Mouse (Mus musculus) right cerebral cortex, postnatal 36 days (tissue): ENCODE data around the gene Epop.
A peak's percentile ranks its signal among the peaks of the same experiment; 100 is the strongest.

Experiments used
- DNase-seq, 2 experiments: peaks; one replicate each; pipeline ENCODE4 v3.0.0; 2022; ENCODE audit warnings: low spot score in 2 of 2, mixed read lengths in 1 of 2

Gene Epop

DNA sequence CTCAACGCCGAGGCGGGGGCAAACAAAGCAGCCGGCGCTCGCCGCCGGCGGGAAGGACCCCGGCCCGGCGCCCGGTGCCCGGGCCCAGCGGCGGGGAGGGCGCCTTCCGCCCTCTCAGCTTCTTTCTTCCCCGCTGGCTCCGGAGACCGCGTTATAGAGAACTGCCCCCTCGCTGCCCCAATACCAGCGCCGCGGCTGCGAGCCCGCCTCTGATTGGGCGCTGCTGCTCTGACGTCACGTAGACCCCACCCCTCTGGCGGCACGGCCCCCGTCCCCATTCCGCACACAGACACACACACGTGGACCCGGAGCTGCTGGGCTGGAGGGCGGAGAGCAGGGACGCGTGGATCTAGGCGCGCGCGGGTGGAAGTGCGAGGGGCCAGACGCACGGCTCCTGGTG is at the start of gene Epop:
TSS of gene Epop (minus strand) at position 127 of the 400 bp plus-strand sequence.
- peak; percentile 90 to 92 for DNase-seq

DNA sequence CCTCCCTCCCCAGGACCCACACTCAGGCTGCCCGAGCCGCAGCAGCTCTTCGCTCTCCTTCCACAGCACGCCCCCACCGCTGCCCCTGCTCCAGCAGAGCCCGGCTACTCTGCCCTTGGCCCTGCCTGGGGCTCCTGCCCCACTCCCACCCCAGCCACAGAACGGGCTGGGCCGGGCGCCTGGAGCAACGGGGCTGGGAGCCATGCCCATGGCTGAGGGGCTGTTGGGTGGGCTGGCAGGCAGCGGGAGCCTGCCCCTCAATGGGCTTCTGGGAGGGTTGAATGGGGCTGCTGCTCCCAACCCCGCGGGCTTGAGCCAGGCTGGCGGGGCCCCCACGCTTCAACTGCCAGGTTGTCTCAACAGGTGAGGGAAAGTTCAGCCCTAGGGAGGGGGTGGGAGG is 48.8 kb upstream of the Epop start:
- DNase-seq = no peak

- no peak for DNase-seq
Observed at GRCm38 (mm10) chr11:97677842-97678241, 48.3 kb upstream of the Epop start.

- DNase-seq = no peak
Observed at GRCm38 (mm10) chr11:97677381-97677780, 47.9 kb upstream of the Epop start.

DNA sequence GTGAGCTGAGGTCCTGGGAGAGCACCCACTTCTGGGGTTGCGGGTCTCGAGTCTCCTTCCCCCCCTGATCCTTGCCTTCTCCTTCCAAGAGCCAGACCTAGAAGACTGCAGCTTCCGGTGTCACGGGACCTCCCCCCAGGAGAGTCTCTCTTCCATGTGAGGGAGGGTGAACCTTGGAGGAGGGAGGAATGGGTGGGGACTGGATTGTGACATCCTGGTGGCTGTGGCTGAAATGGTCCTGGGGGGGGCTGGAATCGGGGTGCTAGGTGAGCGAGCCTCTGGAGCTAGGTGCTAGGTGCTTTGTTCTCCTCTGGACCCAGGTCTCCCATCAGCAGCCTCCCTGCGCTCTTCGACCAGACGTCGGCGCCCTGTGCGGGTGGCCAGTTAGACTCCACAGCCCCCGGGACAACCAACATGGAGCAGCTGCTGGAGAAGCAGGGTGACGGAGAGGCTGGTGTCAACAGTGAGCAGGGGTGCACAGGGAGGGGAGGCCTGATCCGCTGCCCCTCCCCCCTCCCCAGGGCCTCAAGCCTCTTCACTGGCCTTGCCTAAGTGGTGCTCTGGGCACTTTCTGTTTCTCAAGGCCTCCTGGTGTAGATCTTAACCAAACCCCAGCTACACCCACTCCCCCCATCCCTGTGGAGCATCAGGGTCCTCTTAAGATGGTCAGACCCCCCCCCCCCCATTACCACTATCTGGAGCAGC is 46.7 kb upstream of the Epop start:
- no peak for DNase-seq

GRCm38 (mm10) chr11:97673148-97673547 is 43.6 kb upstream of the Epop start:
- no peak for DNase-seq

DNA sequence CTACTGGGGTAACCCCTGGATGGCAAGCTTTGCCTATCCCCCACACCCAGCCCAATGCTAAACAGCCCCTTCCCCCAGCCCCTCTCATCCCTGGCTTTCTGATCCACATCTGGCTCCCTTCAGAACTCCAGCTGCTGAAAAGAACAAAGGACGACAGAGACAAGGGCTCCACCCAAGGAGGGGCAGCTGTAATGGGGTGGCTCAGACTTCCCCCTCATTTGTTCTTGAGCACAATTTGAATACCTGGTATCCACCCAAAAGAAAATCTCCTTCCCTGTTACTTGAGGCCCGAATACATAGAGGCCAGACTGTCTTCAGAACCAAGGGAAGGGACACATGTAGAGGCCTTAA is 41.6 kb upstream of the Epop start:
- no peak for DNase-seq

GRCm38 (mm10) chr11:97670234-97671176 is 41.0 kb upstream of the Epop start:
- peak in 1 of 2 experiments; percentile 50 for DNase-seq

DNA sequence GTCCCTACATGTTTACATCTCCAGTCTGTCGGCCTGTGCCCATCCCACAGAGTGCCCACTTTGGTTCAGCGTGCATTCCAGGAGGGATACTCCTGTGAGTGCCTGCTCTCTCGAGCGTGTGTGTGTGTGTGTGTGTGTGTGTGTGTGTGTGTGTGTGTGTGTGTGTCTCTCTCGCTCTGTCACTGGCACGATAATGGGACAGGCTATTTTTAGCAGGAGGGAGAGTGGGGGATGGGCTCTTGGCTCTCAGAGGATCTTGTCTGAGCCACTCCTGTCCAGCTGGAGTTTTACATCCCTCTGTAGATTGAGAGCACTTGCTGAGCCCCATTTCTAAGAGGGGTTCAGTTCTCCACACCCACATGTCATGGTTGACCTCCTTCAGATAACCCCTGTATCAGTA is 40.3 kb upstream of the Epop start:
- peak; percentile 36 to 60 for DNase-seq

DNA sequence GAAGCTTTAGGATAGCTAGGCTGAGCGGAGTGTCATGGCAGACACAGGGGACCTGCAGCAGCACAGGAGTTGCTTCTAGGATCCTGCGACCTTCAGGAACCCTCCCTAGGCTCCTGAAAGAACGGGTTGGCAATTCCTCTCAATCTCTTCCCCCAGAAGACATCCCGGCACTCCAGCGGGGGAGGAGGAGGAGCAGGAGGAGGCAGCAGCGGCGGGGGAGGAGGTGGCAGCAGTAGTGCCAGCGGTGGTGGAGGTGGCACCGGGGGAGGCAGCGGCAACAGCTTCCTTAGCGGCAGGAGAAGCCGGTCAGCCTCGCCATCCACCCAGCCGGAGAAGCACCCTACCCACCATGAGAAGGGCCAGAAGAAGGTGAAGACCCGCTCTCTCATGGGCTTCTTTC is 39.8 kb upstream of the Epop start:
- no peak for DNase-seq

GRCm38 (mm10) chr11:97668160-97668559 is 38.7 kb upstream of the Epop start:
- DNase-seq = no peak

- no peak for DNase-seq
Observed at GRCm38 (mm10) chr11:97666794-97667193, 37.3 kb upstream of the Epop start.

DNA sequence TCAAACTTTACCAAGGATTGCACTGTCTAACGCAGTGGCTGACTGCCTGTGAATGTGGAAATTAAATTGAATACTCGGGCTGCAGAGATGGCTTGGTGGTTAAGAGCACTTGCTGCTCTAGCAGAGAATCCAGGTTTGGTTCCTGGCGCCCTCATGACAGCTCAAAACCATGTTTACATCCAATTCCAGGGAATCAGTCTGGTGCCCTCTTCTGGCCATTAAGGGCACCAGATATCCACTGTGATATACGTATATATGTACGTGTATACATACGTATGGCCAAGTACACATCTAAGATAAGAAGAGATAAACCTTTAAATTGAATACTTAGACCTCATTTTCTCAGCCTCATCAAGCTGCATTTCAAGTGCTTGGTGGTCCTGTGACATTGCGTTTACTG is 36.7 kb upstream of the Epop start:
- DNase-seq = no peak

DNA sequence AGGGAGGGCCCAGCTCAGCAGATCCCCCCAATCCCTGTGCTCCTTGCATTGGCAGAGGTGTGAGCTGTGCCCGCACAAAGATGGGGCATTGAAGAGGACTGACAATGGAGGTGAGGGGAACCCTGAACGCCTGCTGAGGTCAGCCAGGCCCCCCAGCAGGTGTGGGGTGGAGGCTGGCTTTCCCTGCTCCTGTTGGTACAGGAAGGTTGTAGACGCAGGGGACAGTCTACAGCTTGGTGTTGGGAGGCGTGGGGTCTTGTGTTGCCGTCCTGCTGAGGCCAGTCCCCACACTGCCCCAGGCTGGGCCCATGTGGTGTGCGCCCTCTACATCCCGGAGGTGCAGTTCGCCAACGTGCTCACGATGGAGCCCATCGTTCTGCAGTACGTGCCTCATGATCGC is 35.9 kb upstream of the Epop start:
- DNase-seq = no peak

- DNase-seq = no peak
Observed at GRCm38 (mm10) chr11:97664771-97665240, 35.3 kb upstream of the Epop start.

DNA sequence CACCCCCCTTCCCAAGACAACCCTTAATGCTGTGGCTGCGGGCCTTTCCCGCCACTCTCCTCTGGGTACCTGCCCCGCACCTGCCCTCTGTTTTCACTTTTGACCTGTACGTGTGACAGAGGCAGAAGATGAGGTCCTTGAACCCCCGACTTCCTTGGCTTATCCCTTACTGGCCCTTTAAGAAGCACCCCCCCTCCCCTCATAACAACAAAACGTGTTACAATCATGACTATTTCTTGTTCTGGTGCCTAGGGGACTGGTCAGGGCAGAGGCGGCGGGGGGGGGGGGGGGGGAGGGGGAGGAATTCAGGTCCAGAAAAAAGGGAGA is 34.8 kb upstream of the Epop start:
- no peak for DNase-seq

- DNase-seq = no peak
Observed at GRCm38 (mm10) chr11:97663528-97664338, 34.2 kb upstream of the Epop start.

- peak in 1 of 2 experiments; percentile 62 for DNase-seq
Observed at GRCm38 (mm10) chr11:97662893-97663527, 33.5 kb upstream of the Epop start, which contains the start of gene Mllt6. Gene Mllt6, plus strand, starts transcription at chr11:97663414.

DNA sequence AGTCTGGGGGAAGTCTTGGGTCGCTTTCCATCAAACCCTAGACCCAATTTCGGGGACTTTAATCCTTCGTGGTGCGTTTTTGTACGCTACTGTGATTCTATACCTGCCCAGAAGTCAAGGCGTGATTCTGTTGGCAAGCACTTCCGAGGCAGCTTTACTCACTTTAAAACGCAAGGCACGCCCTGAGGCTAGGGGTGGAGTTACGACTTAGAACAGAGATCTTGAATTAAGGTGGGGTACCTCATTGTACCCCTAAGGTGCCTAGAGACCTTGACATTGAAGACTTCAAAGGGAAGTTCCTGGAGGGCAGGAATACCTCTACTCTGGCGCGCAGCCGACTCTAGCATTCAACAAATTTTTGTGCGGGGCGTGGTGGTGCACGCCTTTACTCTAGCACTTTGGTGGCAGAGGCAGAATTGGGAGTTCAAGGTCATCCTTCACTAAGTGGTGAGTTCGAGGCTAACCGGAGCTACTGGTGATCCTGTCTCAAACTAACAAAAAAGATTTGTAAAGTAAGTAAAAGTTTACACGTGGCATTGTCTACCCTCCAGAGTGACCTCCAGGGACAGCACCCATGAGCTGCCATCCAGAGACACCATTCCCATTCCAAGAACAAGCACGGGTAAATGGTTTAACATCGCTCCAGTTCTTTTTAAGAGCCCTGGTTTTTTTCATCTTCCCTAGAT is 32.8 kb upstream of the Epop start:
- DNase-seq = no peak

- no peak for DNase-seq
Observed at GRCm38 (mm10) chr11:97661648-97662133, 32.2 kb upstream of the Epop start.
